Mouse (Mus musculus): Measurements from ENCODE around the gene Apoa2. TPM values are rescaled to one million over a fixed set of nuclear protein-coding genes. Genes with fewer than 3 reads are reported as not detected.

The Apoa2 gene
- polyA plus RNA-seq (2012; fragmentation: generic; extraction: Trizol): not detected

- no peak within 1 kb of the TSS for H3K4me3 ChIP-seq
- TF ChIP-seq SRF (IDR thresholded peaks at IDR 0.05; ENCODE audit: control insufficient read depth, insufficient read length, low read depth) (no peak), MYOG (IDR thresholded peaks at IDR 0.05; ENCODE audit: control insufficient read depth in 1 of 3, insufficient read depth in 1 of 3, insufficient read length in 2 of 3, low read depth in 2 of 3) (no peak), TCF12 (IDR thresholded peaks at IDR 0.05; ENCODE audit: insufficient read depth, poor library complexity, severe bottlenecking) (no peak), TCF3 (IDR thresholded peaks at IDR 0.05; ENCODE audit: insufficient read length, low read depth) (no peak), REST (IDR thresholded peaks at IDR 0.05; ENCODE audit: insufficient read depth, insufficient read length) (no peak), CEBPB (IDR thresholded peaks at IDR 0.05; ENCODE audit: insufficient read depth, poor library complexity, severe bottlenecking) (no peak), POLR2A (IDR thresholded peaks at IDR 0.05; ENCODE audit: insufficient read length, low read depth) (no peak), MAX (IDR thresholded peaks at IDR 0.05; ENCODE audit: low read depth) (no peak), USF1 (IDR thresholded peaks at IDR 0.05; ENCODE audit: low read depth) (no peak), MYOD1 (IDR thresholded peaks at IDR 0.05; ENCODE audit: control insufficient read depth in 1 of 3, insufficient read length in 2 of 3, low read depth in 2 of 3) (no peak), POLR2AphosphoS2 (IDR thresholded peaks at IDR 0.05; ENCODE audit: insufficient read length, low read depth) (no peak), E2F4 (IDR thresholded peaks at IDR 0.05; ENCODE audit: insufficient read depth) (no peak)
- H3K27me3 ChIP-seq (ENCODE audit: control insufficient read depth, insufficient read depth, insufficient read length): no peaks in the 10 kb centered on the region
- H3ac ChIP-seq (ENCODE audit: control insufficient read depth, insufficient read length): no peak within 1 kb of the TSS
- no peaks in the 10 kb centered on the region for H3K79me2 ChIP-seq (ENCODE audit: control insufficient read depth, insufficient read depth)
- H3K4me2 ChIP-seq (ENCODE audit: low read depth): no peak within 1 kb of the TSS
- peaks cover 3% of the 10 kb centered on the region for H3K36me3 ChIP-seq (ENCODE audit: control insufficient read depth, insufficient read depth)
Observed at GRCm38 (mm10) chr1:171224857-171225256, at the start of gene Apoa2. Gene Apoa2, plus strand, starts transcription at chr1:171225054.

GRCm38 (mm10) chr1:171179487-171180171 is 45.2 kb upstream of the Apoa2 start:
- no peak overlapping the region for H3K4me2 ChIP-seq (ENCODE audit: low read depth)
- no peaks in the 10 kb centered on the region for H3K36me3 ChIP-seq (ENCODE audit: control insufficient read depth, insufficient read depth)
- no peaks in the 10 kb centered on the region for H3K27me3 ChIP-seq (ENCODE audit: control insufficient read depth, insufficient read depth, insufficient read length)
- H3K79me2 ChIP-seq (ENCODE audit: control insufficient read depth, insufficient read depth): no peaks in the 10 kb centered on the region
- H3K4me3 ChIP-seq: no peak overlapping the region
- no peak overlapping the region for H3ac ChIP-seq (ENCODE audit: control insufficient read depth, insufficient read length)
- TF ChIP-seq REST (IDR thresholded peaks at IDR 0.05; ENCODE audit: insufficient read depth, insufficient read length) (no peak), E2F4 (IDR thresholded peaks at IDR 0.05; ENCODE audit: insufficient read depth) (no peak), POLR2AphosphoS2 (IDR thresholded peaks at IDR 0.05; ENCODE audit: insufficient read length, low read depth) (no peak), SRF (IDR thresholded peaks at IDR 0.05; ENCODE audit: control insufficient read depth, insufficient read length, low read depth) (no peak), USF1 (IDR thresholded peaks at IDR 0.05; ENCODE audit: low read depth) (no peak), TCF12 (IDR thresholded peaks at IDR 0.05; ENCODE audit: insufficient read depth, poor library complexity, severe bottlenecking) (no peak), MYOG (IDR thresholded peaks at IDR 0.05; ENCODE audit: control insufficient read depth in 1 of 3, insufficient read depth in 1 of 3, insufficient read length in 2 of 3, low read depth in 2 of 3) (no peak), MAX (IDR thresholded peaks at IDR 0.05; ENCODE audit: low read depth) (no peak), POLR2A (IDR thresholded peaks at IDR 0.05; ENCODE audit: insufficient read length, low read depth) (no peak), MYOD1 (IDR thresholded peaks at IDR 0.05; ENCODE audit: control insufficient read depth in 1 of 3, insufficient read length in 2 of 3, low read depth in 2 of 3) (no peak), CEBPB (IDR thresholded peaks at IDR 0.05; ENCODE audit: insufficient read depth, poor library complexity, severe bottlenecking) (no peak), TCF3 (IDR thresholded peaks at IDR 0.05; ENCODE audit: insufficient read length, low read depth) (no peak)

- TF ChIP-seq MYOG (IDR thresholded peaks at IDR 0.05; ENCODE audit: control insufficient read depth in 1 of 3, insufficient read depth in 1 of 3, insufficient read length in 2 of 3, low read depth in 2 of 3) (no peak), USF1 (IDR thresholded peaks at IDR 0.05; ENCODE audit: low read depth) (no peak), MAX (IDR thresholded peaks at IDR 0.05; ENCODE audit: low read depth) (no peak), MYOD1 (IDR thresholded peaks at IDR 0.05; ENCODE audit: control insufficient read depth in 1 of 3, insufficient read length in 2 of 3, low read depth in 2 of 3) (no peak), POLR2AphosphoS2 (IDR thresholded peaks at IDR 0.05; ENCODE audit: insufficient read length, low read depth) (no peak), REST (IDR thresholded peaks at IDR 0.05; ENCODE audit: insufficient read depth, insufficient read length) (no peak), E2F4 (IDR thresholded peaks at IDR 0.05; ENCODE audit: insufficient read depth) (no peak), POLR2A (IDR thresholded peaks at IDR 0.05; ENCODE audit: insufficient read length, low read depth) (no peak), TCF3 (IDR thresholded peaks at IDR 0.05; ENCODE audit: insufficient read length, low read depth) (no peak), SRF (IDR thresholded peaks at IDR 0.05; ENCODE audit: control insufficient read depth, insufficient read length, low read depth) (no peak), TCF12 (IDR thresholded peaks at IDR 0.05; ENCODE audit: insufficient read depth, poor library complexity, severe bottlenecking) (no peak), CEBPB (IDR thresholded peaks at IDR 0.05; ENCODE audit: insufficient read depth, poor library complexity, severe bottlenecking) (no peak)
- H3K27me3 ChIP-seq (ENCODE audit: control insufficient read depth, insufficient read depth, insufficient read length): no peaks in the 10 kb centered on the region
- no peak overlapping the region for H3ac ChIP-seq (ENCODE audit: control insufficient read depth, insufficient read length)
- no peaks in the 10 kb centered on the region for H3K79me2 ChIP-seq (ENCODE audit: control insufficient read depth, insufficient read depth)
- H3K36me3 ChIP-seq (ENCODE audit: control insufficient read depth, insufficient read depth): no peaks in the 10 kb centered on the region
- H3K4me2 ChIP-seq (ENCODE audit: low read depth): no peak overlapping the region
- no peak overlapping the region for H3K4me3 ChIP-seq
Observed at GRCm38 (mm10) chr1:171183025-171183424, 41.8 kb upstream of the Apoa2 start.

- TF ChIP-seq MYOD1 (IDR thresholded peaks at IDR 0.05; ENCODE audit: control insufficient read depth in 1 of 3, insufficient read length in 2 of 3, low read depth in 2 of 3): no peak
- TF ChIP-seq SRF (IDR thresholded peaks at IDR 0.05; ENCODE audit: control insufficient read depth, insufficient read length, low read depth): no peak
- TF ChIP-seq USF1 (IDR thresholded peaks at IDR 0.05; ENCODE audit: low read depth): no peak
- TF ChIP-seq MYOG (IDR thresholded peaks at IDR 0.05; ENCODE audit: control insufficient read depth in 1 of 3, insufficient read depth in 1 of 3, insufficient read length in 2 of 3, low read depth in 2 of 3): no peak
- TF ChIP-seq POLR2AphosphoS2 (IDR thresholded peaks at IDR 0.05; ENCODE audit: insufficient read length, low read depth): no peak
- TF ChIP-seq TCF3 (IDR thresholded peaks at IDR 0.05; ENCODE audit: insufficient read length, low read depth): no peak
- no peak for TF ChIP-seq CEBPB (IDR thresholded peaks at IDR 0.05; ENCODE audit: insufficient read depth, poor library complexity, severe bottlenecking)
- TF ChIP-seq E2F4 (IDR thresholded peaks at IDR 0.05; ENCODE audit: insufficient read depth): no peak
- TF ChIP-seq POLR2A (IDR thresholded peaks at IDR 0.05; ENCODE audit: insufficient read length, low read depth): no peak
- TF ChIP-seq REST (IDR thresholded peaks at IDR 0.05; ENCODE audit: insufficient read depth, insufficient read length): no peak
- no peak for TF ChIP-seq TCF12 (IDR thresholded peaks at IDR 0.05; ENCODE audit: insufficient read depth, poor library complexity, severe bottlenecking)
- TF ChIP-seq MAX (IDR thresholded peaks at IDR 0.05; ENCODE audit: low read depth): no peak
- H3K27me3 ChIP-seq (ENCODE audit: control insufficient read depth, insufficient read depth, insufficient read length): no peaks in the 10 kb centered on the region
- H3ac ChIP-seq (ENCODE audit: control insufficient read depth, insufficient read length): no peak overlapping the region
- H3K4me2 ChIP-seq (ENCODE audit: low read depth): peak overlapping the region; percentile 78
- no peaks in the 10 kb centered on the region for H3K36me3 ChIP-seq (ENCODE audit: control insufficient read depth, insufficient read depth)
- H3K79me2 ChIP-seq (ENCODE audit: control insufficient read depth, insufficient read depth): no peaks in the 10 kb centered on the region
- no peak overlapping the region for H3K4me3 ChIP-seq
Observed at GRCm38 (mm10) chr1:171183620-171184019, 41.2 kb upstream of the Apoa2 start.

Measured in myocyte (in vitro differentiated cells).